Mouse (Mus musculus): ENCODE data around the gene Ube4a.

The Ube4a gene

DNA sequence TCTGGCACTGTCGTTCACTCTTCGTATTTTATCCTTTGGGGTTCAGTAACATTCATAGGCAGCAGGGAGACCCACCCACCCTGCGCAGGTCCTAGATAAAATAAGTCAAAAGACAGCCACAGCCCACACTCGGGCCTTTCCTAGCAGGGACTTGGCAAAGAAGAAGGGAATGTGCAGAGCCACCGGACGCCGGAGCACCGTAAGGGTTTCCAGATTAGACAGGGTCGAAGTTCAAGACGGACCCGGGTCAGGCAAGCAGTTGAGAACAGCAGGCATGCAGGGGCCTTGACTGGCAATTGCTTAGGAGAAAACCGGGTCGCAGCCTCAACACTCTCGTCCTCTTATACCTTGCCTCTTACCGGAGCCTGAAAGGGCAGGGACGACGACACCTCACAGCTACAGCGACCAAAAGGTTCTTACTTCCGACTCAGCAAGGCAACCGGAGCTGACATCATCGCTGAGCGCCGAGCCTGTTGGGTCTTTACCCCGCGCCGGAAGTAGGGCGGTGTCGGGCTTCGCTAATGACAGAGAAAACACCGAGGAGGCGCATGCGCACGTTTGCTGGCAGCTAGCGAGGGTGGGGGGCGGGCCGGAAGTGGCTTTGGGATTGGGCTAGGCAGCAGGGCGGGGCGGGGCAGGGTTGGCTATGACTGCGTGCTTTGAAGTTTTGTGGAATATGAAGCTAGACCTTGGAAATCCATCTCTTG lies at the start of gene Ube4a:
TSS of gene Ube4a (minus strand) at position 475 of the 707 bp plus-strand sequence.
- peak; percentile 99 for DNase-seq

DNA sequence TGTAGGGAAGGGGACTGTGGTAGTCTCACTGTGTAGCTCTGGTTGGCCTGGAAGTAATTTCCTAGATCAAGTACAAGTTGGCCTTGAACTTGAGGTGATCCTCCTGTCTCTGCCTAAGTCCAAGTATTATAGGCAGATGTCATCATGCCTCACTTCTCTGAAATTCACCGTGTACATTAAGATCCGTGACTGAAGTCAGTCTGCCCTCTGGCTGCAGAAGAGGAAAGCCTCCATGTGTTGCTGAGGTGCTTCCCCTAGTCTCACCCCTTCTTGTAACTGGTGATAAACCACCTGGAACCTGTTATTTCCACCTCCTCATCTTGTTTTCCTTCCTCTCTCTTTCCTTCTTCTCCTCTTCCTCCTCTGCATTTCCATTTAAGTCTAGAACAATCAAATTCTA lies 49.5 kb upstream of the Ube4a start:
- DNase-seq, result no peak

DNA sequence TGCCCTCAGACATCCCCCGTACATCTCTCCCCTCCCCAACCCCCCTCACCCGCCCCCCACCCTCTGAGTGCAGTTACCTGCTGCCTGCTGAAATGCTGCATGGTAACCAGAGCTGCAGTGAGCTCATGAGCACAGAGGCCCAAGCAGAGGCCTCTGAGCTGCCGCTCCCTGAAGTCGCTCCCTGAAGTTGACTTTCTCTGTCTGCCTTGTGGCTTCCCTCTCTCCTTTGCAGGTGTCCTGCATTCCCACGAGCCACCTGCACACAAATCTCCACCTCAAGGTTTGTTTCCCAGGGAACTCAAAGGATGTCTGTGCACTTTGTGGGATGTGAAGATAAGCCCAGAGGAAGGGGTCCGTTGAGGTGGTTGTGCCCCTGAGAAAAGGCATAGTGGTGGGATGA lies 45.9 kb upstream of the Ube4a start:
- no peak for DNase-seq

DNA sequence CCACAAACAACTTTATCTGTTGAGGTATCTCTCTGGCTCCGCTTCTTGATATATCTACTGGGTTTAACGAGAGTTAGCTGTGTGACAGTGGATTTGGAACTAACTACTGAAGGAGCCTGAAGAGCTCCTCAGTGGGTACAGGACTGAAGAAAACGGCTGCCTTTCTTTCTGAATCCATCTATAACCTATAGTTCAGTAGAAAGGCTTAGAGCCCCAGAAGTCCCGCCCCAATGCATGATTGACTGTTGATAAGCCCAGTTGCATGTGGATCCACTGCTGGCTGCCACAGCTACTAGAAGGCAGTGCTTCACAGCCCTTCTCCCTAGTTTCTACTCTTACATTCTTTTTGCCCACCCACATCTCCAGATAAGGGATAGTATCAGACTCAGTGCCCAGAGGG lies 45.1 kb upstream of the Ube4a start:
- no peak for DNase-seq

DNA sequence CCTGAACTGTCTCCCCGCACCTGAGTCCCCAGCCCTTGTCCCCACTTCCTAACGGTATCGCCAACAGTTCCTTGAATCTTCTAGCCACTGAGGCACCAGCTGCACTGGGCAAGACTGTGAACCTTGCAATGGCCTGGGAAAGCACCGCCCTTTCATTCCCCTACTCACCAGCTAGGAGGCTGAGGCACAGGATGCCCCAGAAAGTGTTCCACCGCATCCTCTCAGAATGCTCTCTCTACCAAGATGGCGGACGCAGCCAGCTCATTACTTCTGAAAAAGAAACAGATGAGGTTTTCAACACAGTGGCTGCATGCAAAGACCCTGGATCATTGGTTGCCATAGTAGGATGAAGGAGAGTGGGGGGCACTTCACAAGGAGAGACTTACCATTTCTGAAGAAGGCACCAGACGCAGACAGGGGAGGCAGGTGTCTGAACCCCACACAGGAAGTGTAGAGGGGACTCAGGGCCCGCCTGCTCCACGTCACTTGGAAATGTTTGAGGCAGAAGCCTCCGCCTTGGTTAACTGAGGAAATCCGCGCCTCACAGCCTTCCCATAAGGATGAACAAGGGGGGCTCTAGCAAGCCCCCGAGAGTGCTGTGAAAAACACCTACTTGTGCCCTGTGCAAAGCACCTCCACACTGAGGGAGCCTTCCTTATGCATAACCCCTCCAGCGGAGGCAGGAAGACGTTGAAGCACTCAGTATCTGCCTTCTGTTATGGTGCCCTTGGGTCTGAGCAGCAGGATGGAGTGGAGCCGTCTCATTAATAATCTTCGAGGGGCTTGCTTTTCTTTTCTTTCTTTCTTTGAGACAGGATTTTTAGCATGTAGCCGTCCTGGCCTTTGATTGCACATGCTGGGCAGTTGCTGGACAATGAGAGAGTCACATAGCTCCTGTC lies 44.0 kb upstream of the Ube4a start, which contains the start of gene Cd3e:
TSS of gene Cd3e (minus strand) at position 448 of the 899 bp plus-strand sequence.
- no peak for DNase-seq

DNA sequence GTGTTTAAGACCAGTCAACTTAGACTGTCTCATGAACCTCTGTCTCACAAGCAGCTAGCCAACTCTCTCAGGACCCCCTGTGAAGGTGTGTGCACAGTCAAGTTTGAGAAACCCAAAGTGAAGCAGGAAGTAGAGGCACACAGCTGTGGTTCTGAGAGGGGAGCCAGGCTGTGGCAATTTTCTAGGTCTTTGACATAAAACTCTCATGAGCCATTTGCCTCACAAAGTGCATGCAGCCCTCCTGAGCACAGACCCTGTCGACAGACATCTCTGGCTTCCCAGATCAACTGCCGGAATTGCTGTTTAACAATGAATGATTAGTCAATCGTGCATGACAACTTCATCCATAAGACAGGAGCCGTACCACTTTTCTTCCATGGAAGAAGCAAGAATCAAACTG lies 42.9 kb upstream of the Ube4a start:
- DNase-seq, result no peak

DNA sequence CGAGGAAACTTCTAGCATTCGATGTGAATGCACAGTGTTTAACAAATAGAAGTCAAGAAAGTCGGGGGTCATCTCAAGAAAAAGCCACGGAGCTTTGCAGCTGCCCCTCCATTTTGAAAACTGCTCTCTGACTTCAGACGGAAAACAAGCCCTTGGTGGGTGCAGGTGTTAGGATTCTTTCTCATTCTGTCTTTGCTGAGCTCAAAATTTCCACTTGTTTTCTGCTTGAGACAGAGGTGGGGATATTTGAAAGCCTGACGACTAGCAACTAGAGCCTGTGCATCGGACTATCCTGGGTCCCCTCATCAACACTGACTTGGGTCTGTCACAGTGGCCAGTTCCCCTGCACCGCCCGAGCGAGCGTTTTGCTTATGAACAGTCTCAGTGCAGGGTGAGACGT lies 42.0 kb upstream of the Ube4a start:
- DNase-seq, result no peak

DNA sequence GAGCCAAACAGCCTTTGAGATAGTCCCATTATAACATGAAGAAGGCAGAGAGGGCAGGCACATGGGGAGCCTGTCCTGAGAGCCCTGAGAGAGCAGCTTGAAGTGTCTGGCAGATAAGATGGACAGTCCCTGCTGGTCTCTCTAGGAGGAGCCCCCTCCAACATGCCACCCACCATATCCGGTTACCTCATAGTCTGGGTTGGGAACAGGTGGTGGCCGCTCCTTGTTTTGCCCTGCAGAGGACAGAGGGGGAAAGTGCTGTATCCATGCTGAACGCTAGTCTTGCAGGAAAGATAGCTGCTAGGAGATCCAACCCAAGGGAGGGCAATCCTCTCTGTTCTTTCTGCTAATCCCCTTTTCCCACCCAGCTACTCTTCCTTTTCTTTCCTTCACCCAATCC lies 34.8 kb upstream of the Ube4a start:
- no peak for DNase-seq

DNA sequence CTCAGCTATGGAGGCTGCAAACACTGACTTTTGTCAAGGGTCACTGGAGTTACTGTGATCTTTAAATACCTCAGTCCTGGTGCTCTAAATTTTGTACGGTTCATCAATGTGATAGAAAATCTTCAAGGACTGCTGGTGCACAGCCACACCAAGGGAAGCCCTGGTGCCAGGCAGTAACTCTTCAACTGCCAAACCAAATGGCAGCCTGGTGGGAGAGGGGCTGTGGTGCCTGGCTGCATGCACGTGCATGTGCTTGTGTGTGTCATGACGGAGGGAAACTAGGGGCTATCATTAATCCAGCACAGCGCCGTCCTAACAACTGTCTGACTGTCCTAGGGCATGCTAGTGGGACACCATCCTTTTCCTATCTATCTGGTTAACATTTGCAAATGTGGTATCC lies 34.4 kb upstream of the Ube4a start:
- DNase-seq, result no peak

DNA sequence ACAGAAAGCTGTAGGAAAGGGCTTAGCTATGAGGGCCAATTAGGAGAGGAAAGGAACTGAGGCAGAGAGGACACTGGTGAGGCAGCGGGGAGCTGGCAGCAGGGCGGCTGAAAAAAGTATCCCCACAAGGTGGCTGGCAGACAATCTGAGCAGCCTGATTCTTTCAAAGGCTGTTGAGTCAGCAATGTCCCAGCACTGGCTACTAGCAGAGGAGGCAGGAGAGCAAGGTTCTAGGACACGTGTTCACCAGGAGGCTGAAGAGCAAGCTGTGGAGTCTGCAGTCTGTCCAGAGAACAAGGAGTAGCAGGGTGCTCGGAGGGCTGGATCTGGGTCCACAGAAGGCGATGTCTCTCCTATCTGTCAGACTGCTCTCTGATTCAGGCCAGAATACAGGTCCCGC lies 33.8 kb upstream of the Ube4a start:
- DNase-seq, result no peak

DNA sequence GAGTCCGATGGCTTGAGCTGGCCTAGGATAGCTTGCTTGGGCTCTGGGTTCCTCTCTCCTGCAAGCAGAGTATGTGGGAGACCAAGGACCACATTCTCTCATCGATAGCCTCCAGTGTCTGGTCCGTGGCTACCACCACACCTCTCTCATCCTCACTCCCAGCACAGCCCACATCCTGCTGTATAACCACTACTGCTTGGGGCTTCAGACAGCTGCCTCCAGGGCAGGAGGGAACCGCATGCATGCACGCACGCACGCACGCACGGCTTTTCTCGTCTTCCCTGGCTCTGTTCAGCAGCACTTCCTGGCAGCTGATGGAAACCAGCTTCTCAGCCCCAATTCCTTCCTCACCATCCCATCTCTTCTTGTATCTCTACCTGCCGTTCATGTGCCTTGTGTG lies 32.7 kb upstream of the Ube4a start:
- DNase-seq, result no peak

DNA sequence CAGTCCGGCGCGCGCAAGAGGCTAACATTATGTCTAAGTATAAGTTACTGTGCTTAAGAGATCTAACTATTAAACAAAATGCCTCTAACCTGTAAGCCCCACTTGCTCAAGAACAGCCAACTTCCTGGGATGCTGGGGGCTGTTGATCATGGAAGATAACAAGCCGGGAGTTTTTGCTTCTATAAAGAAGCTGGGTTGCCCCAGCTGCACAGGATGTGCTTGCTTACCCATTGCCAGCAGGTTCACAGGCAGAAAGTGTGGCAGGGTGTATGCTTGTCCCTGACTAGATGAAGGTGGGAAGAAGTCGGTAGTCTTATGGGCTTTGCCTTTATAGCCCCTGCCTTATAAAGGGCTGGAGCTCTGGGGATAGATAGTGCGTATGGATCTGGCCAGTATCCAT lies 31.2 kb upstream of the Ube4a start:
- no peak for DNase-seq

DNA sequence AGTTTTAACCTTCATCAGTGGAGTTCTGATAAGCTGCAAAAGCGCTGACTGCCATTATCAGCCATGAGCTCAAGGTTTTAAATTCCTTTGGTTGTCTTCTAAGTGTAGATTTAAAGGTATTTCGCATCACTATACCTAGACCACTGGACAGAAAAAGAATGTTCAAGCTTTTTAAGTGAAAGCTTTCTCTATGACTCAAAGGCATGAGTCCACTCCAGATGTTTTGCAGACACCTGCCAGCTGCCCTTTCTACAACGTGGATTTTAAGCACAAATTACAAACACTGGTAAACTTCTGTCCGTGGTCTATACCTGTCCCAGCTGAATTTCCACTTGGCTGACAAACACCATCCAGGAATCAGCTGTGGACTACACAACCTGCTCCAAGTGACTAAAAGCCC lies 29.6 kb upstream of the Ube4a start:
- no peak for DNase-seq

DNA sequence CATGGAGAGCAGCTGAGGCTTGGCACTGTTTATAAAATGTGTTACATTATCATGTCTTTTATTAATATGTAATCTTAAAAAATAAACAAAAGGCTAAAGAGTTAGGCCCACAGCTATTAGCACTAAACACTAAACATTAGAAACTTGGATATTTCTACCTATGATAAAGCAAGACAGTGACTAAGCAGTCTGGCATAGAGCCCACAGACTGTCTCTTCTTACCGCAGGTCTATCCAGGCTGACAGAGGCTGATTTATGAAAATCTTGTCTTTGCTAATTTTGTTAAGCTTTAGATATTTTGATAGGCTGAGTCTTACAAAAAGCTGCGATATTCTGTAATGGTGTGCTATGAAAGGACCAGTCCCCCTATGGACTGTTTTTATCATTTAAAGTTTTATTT lies 27.9 kb upstream of the Ube4a start:
- DNase-seq, result no peak

DNA sequence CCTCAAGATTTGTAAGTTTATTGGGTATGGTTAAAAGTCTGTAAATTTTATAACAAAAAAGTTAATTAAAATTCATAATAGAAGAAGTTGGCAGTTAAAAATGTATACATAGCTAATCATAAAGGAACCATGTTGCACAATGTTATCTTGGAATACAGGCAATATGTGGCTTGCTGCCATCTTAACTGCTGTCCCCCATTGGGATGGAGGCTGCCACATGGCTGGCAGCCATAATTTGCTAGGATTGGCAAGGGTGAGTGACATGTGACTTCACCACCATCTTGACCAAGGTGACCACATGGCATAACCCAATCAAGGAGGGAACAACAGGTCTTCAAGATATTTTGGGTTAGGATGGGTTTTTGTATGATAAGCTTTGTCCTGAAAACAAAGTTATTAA lies 26.9 kb upstream of the Ube4a start:
- DNase-seq, result no peak

DNA sequence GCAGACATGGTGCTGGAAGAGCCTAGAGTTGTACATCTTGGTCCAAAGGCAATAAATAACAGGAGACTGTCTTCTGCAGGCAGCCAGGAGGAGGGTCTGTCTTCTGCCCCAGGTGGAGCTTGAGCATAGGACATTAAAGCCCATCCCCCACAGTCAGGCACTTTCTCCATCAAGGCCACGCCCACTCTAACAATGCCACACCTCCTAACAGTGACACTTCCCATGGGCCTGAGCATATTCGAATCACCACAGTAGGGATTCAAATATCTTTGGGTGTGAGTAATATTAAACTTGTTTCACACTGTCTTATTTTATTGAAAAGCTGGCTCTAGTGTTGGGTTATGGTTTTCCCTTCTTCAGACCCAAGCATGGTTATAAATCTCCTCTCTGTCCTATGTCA lies 26.4 kb upstream of the Ube4a start:
- no peak for DNase-seq

DNA sequence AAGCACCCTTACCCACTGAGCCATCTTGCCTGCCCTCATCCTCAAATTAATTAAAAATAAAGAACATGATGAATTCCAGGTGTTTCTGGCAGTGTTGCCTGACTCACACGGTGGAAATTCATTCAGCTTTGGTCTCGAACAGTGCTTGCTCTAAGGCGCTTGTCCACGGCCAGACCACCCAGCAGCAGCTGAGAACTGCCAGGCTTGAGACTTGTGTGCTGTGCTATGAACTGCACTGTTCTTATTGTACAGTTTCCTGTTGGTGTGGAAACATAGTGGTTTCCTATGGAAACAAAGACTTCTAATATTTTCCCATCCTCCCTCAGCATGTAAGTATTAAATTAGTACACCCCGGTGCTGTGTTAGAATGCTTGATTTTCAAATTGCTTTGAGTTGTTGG lies 21.6 kb upstream of the Ube4a start:
- DNase-seq, result no peak

DNA sequence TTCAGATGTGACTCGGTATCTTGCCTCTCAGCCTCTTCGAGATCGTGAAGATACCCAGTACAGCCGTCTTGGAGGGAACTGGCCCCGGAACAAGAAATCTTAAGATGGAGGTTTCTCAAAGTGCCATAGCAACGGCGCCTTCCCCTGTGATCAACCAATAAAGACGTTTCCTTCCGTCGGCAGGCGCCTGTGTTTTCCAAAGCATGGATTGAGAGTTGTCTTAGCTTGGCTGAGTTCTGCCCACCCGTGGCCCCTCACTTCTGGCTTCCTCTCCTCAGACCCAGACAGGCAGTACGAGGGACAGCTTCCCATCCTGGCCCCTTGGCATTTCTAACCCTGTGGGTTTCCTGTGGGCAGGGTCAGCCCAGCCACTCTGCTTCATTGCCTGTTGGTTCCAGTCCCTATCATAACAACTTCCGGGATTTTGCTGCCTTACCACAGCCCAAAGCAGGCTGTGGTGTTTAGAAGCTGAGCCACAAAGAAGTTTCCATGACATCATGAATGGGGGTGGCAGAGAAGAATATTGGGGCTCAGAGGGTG lies 20.9 kb upstream of the Ube4a start:
- DNase-seq, result peak; percentile 26

DNA sequence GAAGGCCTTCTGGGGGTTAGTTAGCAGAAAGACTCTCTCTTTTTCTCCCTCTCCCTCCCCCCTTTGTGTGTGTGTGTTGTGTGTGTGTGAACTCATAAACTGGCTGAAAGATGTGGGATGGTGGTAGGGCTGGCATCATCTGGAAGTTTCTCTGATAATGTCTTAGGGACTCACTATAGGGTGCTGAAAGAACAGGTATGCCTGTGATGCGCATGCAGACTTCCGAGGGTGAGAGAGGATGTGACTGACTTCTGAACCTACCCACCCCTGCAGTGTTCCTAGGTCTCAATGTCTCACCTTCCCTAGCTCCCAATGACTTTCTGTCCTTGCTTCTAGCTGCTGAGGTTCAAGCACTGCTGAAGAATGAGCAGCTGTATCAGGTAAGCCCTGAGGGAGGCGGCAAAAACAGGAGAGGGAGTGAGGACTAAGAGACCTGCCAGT lies 20.3 kb upstream of the Ube4a start:
- no peak for DNase-seq

DNA sequence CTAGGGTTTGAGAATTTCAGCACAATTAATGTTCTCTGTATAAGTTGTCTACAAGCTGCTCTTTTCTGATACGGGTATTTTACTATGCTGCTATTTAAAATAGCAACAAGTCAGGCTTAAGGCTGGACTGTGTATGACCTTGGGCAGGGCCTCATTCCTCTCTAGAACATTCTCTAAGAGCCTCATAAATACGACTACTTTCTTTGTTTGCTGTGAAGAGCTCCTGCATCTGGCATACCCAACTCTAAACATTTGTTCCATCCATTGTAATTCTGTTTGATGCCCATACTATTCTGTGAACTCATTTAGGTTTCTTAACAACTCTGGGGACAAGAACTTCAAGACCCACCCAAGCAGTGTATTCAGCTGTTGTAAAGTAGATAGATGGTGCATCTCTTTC lies 17.6 kb upstream of the Ube4a start:
- DNase-seq, result no peak

DNA sequence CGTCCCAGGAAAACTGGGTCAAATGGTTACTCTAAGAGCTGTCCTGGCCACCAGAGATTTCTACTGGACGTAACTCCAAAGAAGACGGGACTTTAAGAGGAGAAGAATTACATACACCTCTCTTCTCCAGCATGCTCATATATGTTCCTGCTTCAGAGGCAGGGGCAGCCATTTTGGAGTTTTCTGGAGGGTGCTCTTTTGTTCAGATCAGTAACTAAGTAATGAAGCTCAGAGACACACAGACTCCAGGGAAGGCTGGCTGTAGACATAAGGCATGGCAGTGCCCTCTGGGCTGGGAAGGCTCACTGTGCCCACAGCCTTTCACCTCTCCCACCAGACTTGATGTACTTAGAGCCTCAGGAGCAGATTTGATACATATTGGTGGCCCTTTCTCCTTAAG lies 17.1 kb upstream of the Ube4a start:
- DNase-seq, result no peak

DNA sequence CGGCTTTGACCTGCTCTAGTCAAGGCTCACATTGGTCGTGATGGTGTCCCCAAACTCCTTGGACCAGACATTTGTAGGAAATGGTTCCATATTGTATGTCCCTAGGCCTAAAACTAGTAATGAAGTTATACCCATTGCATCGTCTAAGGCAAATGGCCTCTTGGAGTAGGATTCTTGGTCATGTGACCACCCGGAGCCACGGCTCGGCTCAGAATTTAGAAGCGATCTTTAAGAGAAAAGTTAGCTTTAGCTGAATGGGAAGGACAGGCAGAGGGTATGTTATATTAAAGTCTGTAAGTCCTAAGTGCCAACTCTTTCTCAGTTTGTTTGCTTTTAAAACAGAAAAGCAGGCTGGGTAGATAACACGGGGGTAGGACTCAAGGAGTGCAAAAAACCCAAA lies 16.7 kb upstream of the Ube4a start:
- DNase-seq, result no peak

DNA sequence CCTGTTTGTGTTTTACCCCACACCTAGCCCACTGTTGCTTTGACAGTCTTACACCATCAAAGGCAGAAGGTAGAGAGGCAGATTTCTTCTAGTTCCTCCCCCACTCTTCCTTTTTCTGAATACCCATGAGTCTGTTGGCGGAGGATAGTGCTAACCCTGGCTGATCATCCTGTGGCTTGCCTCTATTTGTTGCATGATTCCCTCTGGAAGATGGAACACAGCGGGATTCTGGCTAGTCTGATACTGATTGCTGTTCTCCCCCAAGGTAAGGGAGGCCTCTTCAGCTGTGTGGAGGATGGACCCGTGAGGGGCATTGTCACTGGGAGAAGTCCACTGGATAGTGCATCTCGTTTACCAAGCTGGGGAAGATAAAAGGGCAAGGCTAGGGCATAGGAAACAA lies 16.3 kb upstream of the Ube4a start, which contains the start of gene Cd3d:
TSS of gene Cd3d (plus strand) at position 111 of the 400 bp plus-strand sequence.
- DNase-seq, result no peak

DNA sequence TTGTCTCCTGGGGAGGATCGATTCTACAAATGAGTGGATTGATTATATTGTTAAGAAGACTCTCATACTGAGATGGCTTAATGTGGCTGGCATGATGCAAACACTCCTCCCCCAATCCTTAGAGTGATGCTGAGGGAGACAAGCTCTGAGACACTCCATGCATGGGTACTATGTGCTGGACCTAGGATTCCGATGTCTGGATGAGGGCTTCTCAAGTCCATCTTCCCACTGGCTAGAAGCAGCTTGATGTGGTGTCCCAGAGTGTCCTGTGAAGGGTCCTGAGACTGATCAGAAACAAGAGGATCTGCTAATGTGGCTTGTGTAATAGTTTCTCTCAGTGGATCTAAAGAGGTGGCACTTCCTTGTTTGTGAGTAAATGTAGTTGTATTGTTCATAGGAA lies 15.7 kb upstream of the Ube4a start:
- no peak for DNase-seq
